Mouse (Mus musculus) stomach, postnatal 0 days (tissue): Measurements from ENCODE around the gene Fstl4.

Experiments used
- CTCF ChIP-seq: IDR thresholded peaks from 2 replicates; pipeline ENCODE4 v1.5.1; 2016; ENCODE audit warnings: antibody characterized with exemption, low read depth, mild to moderate bottlenecking, moderate library complexity
- EP300 ChIP-seq: optimal IDR thresholded peaks from 2 replicates; pipeline ENCODE3; 2016; ENCODE audit warnings: antibody characterized with exemption

- TF ChIP-seq CTCF, result no peak
- TF ChIP-seq EP300, result no peak
Measured at GRCm38 (mm10) chr11:52794331-52794730, 29.9 kb downstream of the Fstl4 start.
